Mouse (Mus musculus): Measurements from ENCODE around the gene Sema3b. TPM values are rescaled to one million over a fixed set of nuclear protein-coding genes. Genes with fewer than 3 reads are reported as not detected.

The Sema3b gene
- polyA plus RNA-seq, 2 experiments = 0.22 to 0.33 TPM

GRCm38 (mm10) chr9:107547957-107548356 is 61.1 kb downstream of the Sema3b start:
- no peak overlapping the region for H3K4me2 ChIP-seq (ENCODE audit: low read depth)
- peaks cover 3% of the 10 kb centered on the region; the same call in 1 of the 2 replicates for H3K27me3 ChIP-seq (ENCODE audit: control insufficient read depth, insufficient read depth, low read length)
- no peak overlapping the region for H3K9ac ChIP-seq (replicated peaks)
- 66% methylated on average over 5 of the region's 5 CpGs for WGBS (ENCODE audit: insufficient replicate concordance)
- no peak for ATAC-seq (ENCODE audit: insufficient read depth)
- no peak overlapping the region for H3K27ac ChIP-seq
- no peak for DNase-seq (ENCODE audit: low read depth in 3 of 3, low spot score in 3 of 3)
- peaks cover 22 to 28% of the 10 kb centered on the region in 2 experiments for H3K4me1 ChIP-seq (replicated peaks; ENCODE audit: control insufficient read depth in 2 of 2, insufficient read depth in 2 of 2, low read length in 1 of 2)
- no peaks in the 10 kb centered on the region for H3K9me3 ChIP-seq (ENCODE audit: control insufficient read depth, low read length)
- H3K36me3 ChIP-seq (replicated peaks; ENCODE audit: control insufficient read depth, insufficient read depth, low read depth) = no peaks in the 10 kb centered on the region
- H3K4me3 ChIP-seq (ENCODE audit: insufficient read depth in 1 of 2, low read depth in 2 of 2, low read length in 2 of 2) = no peak overlapping the region
- TF ChIP-seq EP300 (IDR thresholded peaks at IDR 0.05; ENCODE audit: low read depth) (no peak), CTCF (IDR thresholded peaks at IDR 0.05; ENCODE audit: low read depth) (0 out of 2 replicates have a peak, but pooled peaks have one; percentile 1)

Other genes with a start within 250 kb of the Sema3b start
- 0.06 and 0.08 TPM in 2 replicates for gene Cacna2d2, start 209.6 kb downstream of the Sema3b start, polyA plus RNA-seq (2012; rRNA removed)
- not detected in 2 replicates for gene Cacna2d2, start 209.6 kb downstream of the Sema3b start, polyA plus RNA-seq (2014; fragmentation: Nextera tagmentation; extraction: Ambion mirVana)
- 8.3 and 8.6 TPM in 2 replicates for gene Tmem115, start 75.3 kb downstream of the Sema3b start, polyA plus RNA-seq (2012; rRNA removed)
- gene Tmem115, start 75.3 kb downstream of the Sema3b start, polyA plus RNA-seq (2014; fragmentation: Nextera tagmentation; extraction: Ambion mirVana) = 15.6 and 15.7 TPM in 2 replicates
- 9.8 and 12.1 TPM in 2 replicates for gene Cyb561d2, start 67.0 kb downstream of the Sema3b start, polyA plus RNA-seq (2012; rRNA removed)
- gene Cyb561d2, start 67.0 kb downstream of the Sema3b start, polyA plus RNA-seq (2014; fragmentation: Nextera tagmentation; extraction: Ambion mirVana) = 14.1 and 14.3 TPM in 2 replicates
- gene Nprl2, start 67.0 kb downstream of the Sema3b start, polyA plus RNA-seq (2012; rRNA removed) = 10.5 and 12.9 TPM in 2 replicates
- 9.2 and 10.2 TPM in 2 replicates for gene Nprl2, start 67.0 kb downstream of the Sema3b start, polyA plus RNA-seq (2014; fragmentation: Nextera tagmentation; extraction: Ambion mirVana)
- gene Zmynd10, start 61.9 kb downstream of the Sema3b start, polyA plus RNA-seq (2012; rRNA removed) = 0.19 and 0.25 TPM in 2 replicates
- gene Zmynd10, start 61.9 kb downstream of the Sema3b start, polyA plus RNA-seq (2014; fragmentation: Nextera tagmentation; extraction: Ambion mirVana) = 0.20 and 0.28 TPM in 2 replicates
- gene Rassf1, start 57.7 kb downstream of the Sema3b start, polyA plus RNA-seq (2012; rRNA removed) = 9.8 and 13.6 TPM in 2 replicates
- gene Rassf1, start 57.7 kb downstream of the Sema3b start, polyA plus RNA-seq (2014; fragmentation: Nextera tagmentation; extraction: Ambion mirVana) = 11.2 and 12.0 TPM in 2 replicates
- 20.3 and 22.6 TPM in 2 replicates for gene Tusc2, start 46.0 kb downstream of the Sema3b start, polyA plus RNA-seq (2012; rRNA removed)
- 39.7 and 40.4 TPM in 2 replicates for gene Tusc2, start 46.0 kb downstream of the Sema3b start, polyA plus RNA-seq (2014; fragmentation: Nextera tagmentation; extraction: Ambion mirVana)
- 19.9 and 26.2 TPM in 2 replicates for gene Hyal2, start 41.3 kb downstream of the Sema3b start, polyA plus RNA-seq (2012; rRNA removed)
- 47.0 and 51.3 TPM in 2 replicates for gene Hyal2, start 41.3 kb downstream of the Sema3b start, polyA plus RNA-seq (2014; fragmentation: Nextera tagmentation; extraction: Ambion mirVana)
- gene Hyal1, start 32.3 kb downstream of the Sema3b start, polyA plus RNA-seq (2012; rRNA removed) = 1.2 and 1.3 TPM in 2 replicates
- gene Hyal1, start 32.3 kb downstream of the Sema3b start, polyA plus RNA-seq (2014; fragmentation: Nextera tagmentation; extraction: Ambion mirVana) = 1.2 and 1.4 TPM in 2 replicates
- 11.4 and 16.9 TPM in 2 replicates for gene Naa80, start 30.3 kb downstream of the Sema3b start, polyA plus RNA-seq (2012; rRNA removed)
- gene Naa80, start 30.3 kb downstream of the Sema3b start, polyA plus RNA-seq (2014; fragmentation: Nextera tagmentation; extraction: Ambion mirVana) = 8.9 and 11.8 TPM in 2 replicates
- gene Hyal3, start 28.4 kb downstream of the Sema3b start, polyA plus RNA-seq (2012; rRNA removed) = 0.45 and 0.80 TPM in 2 replicates
- gene Hyal3, start 28.4 kb downstream of the Sema3b start, polyA plus RNA-seq (2014; fragmentation: Nextera tagmentation; extraction: Ambion mirVana) = 0.69 and 0.87 TPM in 2 replicates
- gene Ifrd2, start 21.6 kb downstream of the Sema3b start, polyA plus RNA-seq (2012; rRNA removed) = 113 and 135 TPM in 2 replicates
- gene Ifrd2, start 21.6 kb downstream of the Sema3b start, polyA plus RNA-seq (2014; fragmentation: Nextera tagmentation; extraction: Ambion mirVana) = 149 and 173 TPM in 2 replicates
- 94.3 and 124 TPM in 2 replicates for gene Gnai2, start 26.1 kb upstream of the Sema3b start, polyA plus RNA-seq (2012; rRNA removed)
- gene Gnai2, start 26.1 kb upstream of the Sema3b start, polyA plus RNA-seq (2014; fragmentation: Nextera tagmentation; extraction: Ambion mirVana) = 137 and 138 TPM in 2 replicates
- 23.5 and 25.0 TPM in 2 replicates for gene Slc38a3, start 60.3 kb upstream of the Sema3b start, polyA plus RNA-seq (2012; rRNA removed)
- gene Slc38a3, start 60.3 kb upstream of the Sema3b start, polyA plus RNA-seq (2014; fragmentation: Nextera tagmentation; extraction: Ambion mirVana) = 15.7 and 19.7 TPM in 2 replicates
- not detected in 2 replicates for gene Gnat1, start 70.5 kb upstream of the Sema3b start, polyA plus RNA-seq (2012; rRNA removed)
- gene Gnat1, start 70.5 kb upstream of the Sema3b start, polyA plus RNA-seq (2014; fragmentation: Nextera tagmentation; extraction: Ambion mirVana) = 0.62 and 0.76 TPM in 2 replicates
- gene Sema3f, start 101.2 kb upstream of the Sema3b start, polyA plus RNA-seq (2012; rRNA removed) = 3.1 and 3.5 TPM in 2 replicates
- 0.69 and 1.1 TPM in 2 replicates for gene Sema3f, start 101.2 kb upstream of the Sema3b start, polyA plus RNA-seq (2014; fragmentation: Nextera tagmentation; extraction: Ambion mirVana)
- gene Rbm5, start 161.8 kb upstream of the Sema3b start, polyA plus RNA-seq (2012; rRNA removed) = 23.7 and 35.2 TPM in 2 replicates
- 40.8 and 45.1 TPM in 2 replicates for gene Rbm5, start 161.8 kb upstream of the Sema3b start, polyA plus RNA-seq (2014; fragmentation: Nextera tagmentation; extraction: Ambion mirVana)

All from liver, embryonic 14.5 days (tissue).